Mouse (Mus musculus): ENCODE data around the gene Acvr1b.

DNA sequence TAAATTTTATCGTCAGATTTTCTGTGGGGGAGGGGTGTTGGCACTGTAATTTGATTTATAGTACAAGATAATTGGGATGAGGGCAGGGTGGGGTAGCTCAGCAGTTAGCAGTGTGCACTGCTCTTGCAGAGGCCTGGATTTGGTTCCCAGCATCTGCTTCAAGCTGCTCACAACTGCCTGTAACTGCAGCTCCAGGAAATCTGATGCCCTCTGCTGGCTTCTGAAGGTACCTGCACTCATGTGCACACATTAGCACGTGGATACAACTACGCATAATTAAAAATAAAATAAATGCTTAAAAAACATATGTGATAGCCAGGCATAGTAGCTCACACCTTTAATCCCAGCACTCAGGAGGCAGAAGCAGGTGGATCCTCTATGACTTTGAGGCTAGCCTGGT lies 11.7 kb downstream of the Acvr1b start:
- TF ChIP-seq CTCF (IDR thresholded peaks at IDR 0.05; ENCODE audit: control insufficient read depth, insufficient read depth, insufficient read length) (no peak), CEBPB (IDR thresholded peaks at IDR 0.05; ENCODE audit: low read depth) (no peak), USF1 (IDR thresholded peaks at IDR 0.05; ENCODE audit: low read depth) (no peak), MYOD1 (IDR thresholded peaks at IDR 0.05; ENCODE audit: control insufficient read depth, insufficient read length, low read depth) (no peak), MAX (IDR thresholded peaks at IDR 0.05) (no peak)

Measured in C2C12 (cell line).